Mouse (Mus musculus) liver, embryonic 11.5 days (tissue): Measurements from ENCODE around the gene Plppr3. TPM values are rescaled to one million over a fixed set of nuclear protein-coding genes. Genes with fewer than 3 reads are reported as not detected.
A peak's percentile ranks its signal among the peaks of the same experiment; 100 is the strongest.
"Not testable (repeated sequence)": the region's sequence is repeated elsewhere in the genome, so short reads cannot be mapped to it uniquely, and the experiment has no call there.

ENCODE experiments used
- ATAC-seq: fragments of 200-750 bp; cut with Nextera tagmentation; replicated peaks from 2 replicates; pipeline ENCODE4 v1.8.0; 2017; ENCODE audit warnings: moderate number of reproducible peaks, mild to moderate bottlenecking, moderate TSS enrichment, moderate library complexity; ENCODE audit not compliant: low FRiP score
- DNase-seq: peaks from one replicate; pipeline ENCODE4 v3.0.0-alpha.2; 2017; ENCODE audit warnings: low spot score
- H3K27ac ChIP-seq: fragments of 300-500 bp; sonication (generic); 2 replicates; pipeline ENCODE4 v1.5.1; 2014; ENCODE audit warnings: mild to moderate bottlenecking, low read depth, low read length, control low read depth
- H3K27me3 ChIP-seq: fragments of 300-500 bp; sonication (generic); replicated peaks from 2 replicates; pipeline ENCODE4 v1.6.1; 2014; ENCODE audit warnings: low read length, mixed read lengths; ENCODE audit not compliant: control insufficient read depth, insufficient read depth
- H3K36me3 ChIP-seq: fragments of 300-500 bp; sonication (generic); 2 replicates; pipeline ENCODE4 v1.6.1; 2014; ENCODE audit warnings: mild to moderate bottlenecking, low read length, moderate library complexity, mixed read lengths; ENCODE audit not compliant: control insufficient read depth, insufficient read depth
- H3K4me1 ChIP-seq: fragments of 300-500 bp; sonication (generic); replicated peaks from 2 replicates; pipeline ENCODE4 v1.6.1; 2014; ENCODE audit warnings: low read length, mixed read lengths; ENCODE audit not compliant: control insufficient read depth, insufficient read depth
- H3K4me2 ChIP-seq: fragments of 300-500 bp; sonication (generic); 2 replicates; pipeline ENCODE4 v1.6.1; 2014; ENCODE audit warnings: mild to moderate bottlenecking, control low read depth, moderate library complexity
- H3K4me3 ChIP-seq: fragments of 300-500 bp; sonication (generic); 2 replicates; pipeline ENCODE4 v1.5.1; 2014; ENCODE audit warnings: low read depth, low read length, control low read depth
- H3K9ac ChIP-seq: fragments of 300-500 bp; sonication (generic); 2 replicates; pipeline ENCODE4 v1.6.1; 2014; ENCODE audit warnings: low read depth, low read length, control low read depth
- H3K9me3 ChIP-seq: fragments of 300-500 bp; sonication (generic); 2 replicates; pipeline ENCODE4 v1.6.1; 2016; ENCODE audit warnings: low read length, inconsistent platforms, mixed read lengths; ENCODE audit not compliant: control insufficient read depth
- WGBS: fragments of 180-500 bp; shearing (Covaris S2); extraction: QIAGEN DNeasy Blood & Tissue Kit; methylation state at CpG from one replicate; pipeline ENCODE4 v1.1.7; 2014; 5-methylcytosine and 5-hydroxymethylcytosine counted together
- polyA plus RNA-seq: library from polyadenylated mRNA; unstranded; fragments of >200 nt; fragmentation: Nextera tagmentation; extraction: Ambion mirVana; gene quantifications from 2 replicates; pipeline ENCODE4 v1.2.1, GENCODE M21; 2014

Plppr3 gene
- polyA plus RNA-seq, 1 experiment from 2014 or later = 20.9 TPM

GRCm38 (mm10) chr10:79908167-79909091 is 34.0 kb upstream of the Plppr3 start, which contains the start of gene Med16:
TSS of gene Med16 (minus strand) at chr10:79908923.
- Histone ChIP-seq H3K27me3 (no peaks in the 10 kb centered on the region), H3K4me1 (peaks cover 9% of the 10 kb centered on the region), H3K9me3 (no peaks in the 10 kb centered on the region), H3K36me3 (peaks cover 24% of the 10 kb centered on the region), H3K9ac (peak within 1 kb of the TSS; percentile 91), H3K4me3 (peak within 1 kb of the TSS; percentile 73), H3K4me2 (peak within 1 kb of the TSS; percentile 68), H3K27ac (peak within 1 kb of the TSS; percentile 97)
- 2% methylated on average over 52 of the region's 52 CpGs for WGBS
- ATAC-seq (peak; percentile 94), DNase-seq (peak; percentile 97)

GRCm38 (mm10) chr10:79907415-79907814 is 33.0 kb upstream of the Plppr3 start:
- no peak overlapping the region for H3K27ac ChIP-seq
- 0 out of 2 replicates have a peak overlapping the region, but pooled peaks have one; percentile 22 for H3K9ac ChIP-seq
- peaks cover 28% of the 10 kb centered on the region for H3K36me3 ChIP-seq
- DNase-seq = no peak
- ATAC-seq = no peak
- H3K4me3 ChIP-seq = no peak overlapping the region
- no peaks in the 10 kb centered on the region for H3K9me3 ChIP-seq
- 88% methylated on average over 10 of the region's 10 CpGs for WGBS
- H3K4me1 ChIP-seq = peaks cover 8% of the 10 kb centered on the region
- no peaks in the 10 kb centered on the region for H3K27me3 ChIP-seq
- peak overlapping the region; percentile 68; the same call in 1 of the 2 replicates for H3K4me2 ChIP-seq

- H3K27me3 ChIP-seq = no peaks in the 10 kb centered on the region
- H3K4me3 ChIP-seq = no peak overlapping the region
- H3K9me3 ChIP-seq = no peaks in the 10 kb centered on the region
- ATAC-seq (no peak), DNase-seq (no peak)
- WGBS = 92% methylated on average over 9 of the region's 9 CpGs
- H3K27ac ChIP-seq = no peak overlapping the region
- H3K4me2 ChIP-seq = no peak overlapping the region
- peaks cover 31% of the 10 kb centered on the region for H3K36me3 ChIP-seq
- H3K9ac ChIP-seq = no peak overlapping the region
- peaks cover 8% of the 10 kb centered on the region for H3K4me1 ChIP-seq
Measured at GRCm38 (mm10) chr10:79906712-79907111, 32.3 kb upstream of the Plppr3 start.

GRCm38 (mm10) chr10:79900951-79901410 is 26.5 kb upstream of the Plppr3 start:
- DNase-seq (no peak), ATAC-seq (no peak)
- Histone ChIP-seq H3K4me3 (no peak overlapping the region), H3K27ac (no peak overlapping the region), H3K4me2 (no peak overlapping the region), H3K27me3 (no peaks in the 10 kb centered on the region), H3K9me3 (no peaks in the 10 kb centered on the region), H3K9ac (no peak overlapping the region), H3K4me1 (peaks cover 6% of the 10 kb centered on the region), H3K36me3 (peaks cover 38% of the 10 kb centered on the region)
- WGBS = 68% methylated on average over 2 of the region's 2 CpGs

GRCm38 (mm10) chr10:79897316-79898245 is 23.1 kb upstream of the Plppr3 start:
- Histone ChIP-seq H3K4me1 (peaks cover 6% of the 10 kb centered on the region), H3K4me3 (no peak overlapping the region), H3K9ac (no peak overlapping the region), H3K36me3 (peaks cover 25% of the 10 kb centered on the region), H3K9me3 (no peaks in the 10 kb centered on the region), H3K27me3 (no peaks in the 10 kb centered on the region), H3K27ac (0 out of 2 replicates have a peak overlapping the region, but pooled peaks have one; percentile 14), H3K4me2 (peak overlapping the region; percentile 26)
- 52% methylated on average over 20 of the region's 20 CpGs for WGBS
- ATAC-seq = peak; percentile 52
- no peak for DNase-seq

GRCm38 (mm10) chr10:79896814-79897213 is 22.4 kb upstream of the Plppr3 start:
- peaks cover 6% of the 10 kb centered on the region for H3K4me1 ChIP-seq
- H3K27ac ChIP-seq = no peak overlapping the region
- H3K4me3 ChIP-seq = no peak overlapping the region
- 84% methylated on average over 13 of the region's 13 CpGs for WGBS
- H3K27me3 ChIP-seq = no peaks in the 10 kb centered on the region
- ATAC-seq = no peak
- no peak overlapping the region for H3K4me2 ChIP-seq
- no peak overlapping the region for H3K9ac ChIP-seq
- no peak for DNase-seq
- H3K36me3 ChIP-seq = peaks cover 21% of the 10 kb centered on the region
- no peaks in the 10 kb centered on the region for H3K9me3 ChIP-seq

GRCm38 (mm10) chr10:79896306-79896705 is 21.9 kb upstream of the Plppr3 start:
- no peaks in the 10 kb centered on the region for H3K9me3 ChIP-seq
- H3K9ac ChIP-seq = no peak overlapping the region
- 93% methylated on average over 16 of the region's 16 CpGs for WGBS
- H3K27ac ChIP-seq = no peak overlapping the region
- H3K36me3 ChIP-seq = peaks cover 21% of the 10 kb centered on the region
- H3K4me2 ChIP-seq = no peak overlapping the region
- no peaks in the 10 kb centered on the region for H3K27me3 ChIP-seq
- no peak overlapping the region for H3K4me3 ChIP-seq
- ATAC-seq (no peak), DNase-seq (no peak)
- H3K4me1 ChIP-seq = peaks cover 6% of the 10 kb centered on the region

GRCm38 (mm10) chr10:79892451-79893118 is 18.2 kb upstream of the Plppr3 start:
- not testable (repeated sequence) for H3K4me1 ChIP-seq, H3K4me3 ChIP-seq, H3K9me3 ChIP-seq, H3K27ac ChIP-seq, H3K27me3 ChIP-seq, H3K9ac ChIP-seq, H3K4me2 ChIP-seq, H3K36me3 ChIP-seq
- peak; percentile 59 for ATAC-seq
- DNase-seq = peak; percentile 84
- WGBS = 41% methylated on average over 22 of the region's 22 CpGs
